Mouse (Mus musculus): ENCODE measurements around the gene Agbl4.
"Not testable (repeated sequence)": the region's sequence is repeated elsewhere in the genome, so short reads cannot be mapped to it uniquely, and the experiment has no call there.

Agbl4 gene

DNA sequence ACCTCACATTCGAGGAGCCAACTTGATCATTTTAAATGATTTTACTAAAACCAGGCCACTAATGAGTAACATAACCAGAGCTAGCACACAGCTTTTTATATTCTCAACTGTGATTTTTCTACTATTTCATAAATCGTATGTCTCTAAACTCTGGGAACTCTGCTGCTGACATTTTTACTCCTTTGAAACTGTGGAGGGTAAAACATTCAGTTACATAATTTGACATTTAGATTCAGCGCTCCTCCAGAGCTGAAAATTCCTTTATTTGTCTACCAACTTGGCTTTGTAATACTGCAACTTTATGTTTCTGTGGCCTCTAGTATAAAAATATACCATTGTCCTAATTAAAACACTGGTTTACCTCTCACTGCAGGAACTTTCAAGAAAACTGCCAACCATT is 523.6 kb downstream of the Agbl4 start:
- no peak for DNase-seq

DNA sequence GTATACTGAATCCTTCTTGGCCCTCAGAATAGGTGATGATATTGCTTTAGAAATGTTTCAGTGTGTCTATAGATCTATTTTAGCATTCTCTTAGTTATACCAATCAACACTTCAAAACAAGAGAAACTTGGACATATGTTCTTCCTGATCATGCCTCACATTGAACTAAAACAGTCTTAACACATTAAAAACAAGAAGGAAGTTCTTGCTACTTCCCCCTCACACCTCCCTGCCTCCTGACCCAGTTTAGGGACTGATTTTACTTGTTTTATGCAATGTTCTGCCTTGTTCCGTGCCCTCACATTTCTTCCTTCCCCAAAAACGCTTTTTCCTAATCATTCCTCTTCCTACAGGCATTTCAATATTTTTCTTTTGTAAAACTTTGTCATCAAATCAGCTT is 604.2 kb downstream of the Agbl4 start:
- DNase-seq: no peak

DNA sequence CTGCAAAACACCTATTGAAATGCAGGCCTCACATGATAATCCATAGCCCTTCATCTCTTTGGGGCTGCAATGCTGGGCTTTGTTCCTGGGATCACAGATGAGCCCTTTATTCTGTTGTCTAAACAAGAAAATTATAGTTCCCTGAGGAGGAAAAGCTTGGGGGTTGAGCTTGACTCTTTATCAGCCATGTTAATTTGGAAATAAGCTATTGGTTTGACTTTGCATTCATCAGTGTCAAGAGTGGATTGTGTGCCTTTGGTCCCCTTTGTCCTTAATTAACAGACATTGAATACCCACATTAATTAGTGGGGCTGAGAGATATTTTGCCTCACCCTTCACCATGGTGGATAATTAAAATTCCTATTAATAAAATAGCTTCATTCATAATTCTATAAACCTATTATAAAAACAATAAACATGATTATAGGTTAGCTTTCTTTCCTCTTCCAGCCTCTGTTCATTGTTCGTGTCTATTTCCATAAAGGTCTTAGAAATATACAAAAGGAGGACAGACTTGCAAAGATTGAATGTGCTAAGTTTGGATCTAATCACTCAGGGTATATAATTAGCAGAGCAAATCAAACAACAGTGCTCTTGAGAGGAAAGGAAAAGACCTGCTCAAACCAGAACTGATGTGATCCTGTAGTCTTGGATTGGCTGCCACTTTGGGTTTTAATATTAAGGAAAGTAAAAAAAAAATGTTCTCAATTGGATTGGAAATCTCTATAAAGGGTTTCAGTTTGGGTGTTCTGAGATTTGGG is 607.4 kb downstream of the Agbl4 start:
- no peak for DNase-seq

DNA sequence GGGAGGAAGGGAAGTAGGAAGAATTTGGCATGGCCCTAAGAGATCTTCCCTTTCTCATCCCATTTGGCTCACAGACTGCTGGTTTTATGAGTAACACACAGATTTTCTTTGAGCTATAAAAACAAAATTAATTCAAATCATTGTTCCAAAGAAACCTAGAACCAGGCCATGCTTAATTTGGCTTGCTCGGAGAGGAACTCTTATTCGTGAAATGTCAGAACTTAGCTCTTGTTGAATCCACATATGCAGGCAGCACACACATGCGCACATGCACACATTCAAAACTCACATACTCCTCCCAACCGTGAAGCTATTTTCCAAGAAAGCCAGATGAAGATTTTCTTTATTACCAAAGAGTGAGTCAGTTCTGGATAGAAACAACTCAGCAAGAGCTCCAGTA is 621.9 kb downstream of the Agbl4 start:
- DNase-seq: no peak

DNA sequence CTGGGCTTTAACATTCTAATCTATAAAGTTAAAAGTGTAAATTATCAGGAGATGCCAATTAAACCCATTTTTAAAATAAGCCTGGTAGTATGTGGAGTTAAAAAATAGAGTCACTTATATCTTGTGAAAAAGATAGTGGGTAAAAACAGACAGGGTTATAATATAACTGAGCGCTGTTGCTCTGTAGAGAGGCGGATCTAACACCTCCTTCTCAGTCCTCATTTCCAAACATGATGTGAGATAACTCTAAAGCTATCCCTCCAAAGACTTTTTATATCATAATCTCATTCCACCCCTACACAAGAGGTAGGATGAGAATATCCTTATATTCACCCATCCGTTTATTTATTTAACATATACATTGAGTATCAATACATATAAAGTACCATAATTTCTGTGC is 669.9 kb downstream of the Agbl4 start:
- DNase-seq: no peak

DNA sequence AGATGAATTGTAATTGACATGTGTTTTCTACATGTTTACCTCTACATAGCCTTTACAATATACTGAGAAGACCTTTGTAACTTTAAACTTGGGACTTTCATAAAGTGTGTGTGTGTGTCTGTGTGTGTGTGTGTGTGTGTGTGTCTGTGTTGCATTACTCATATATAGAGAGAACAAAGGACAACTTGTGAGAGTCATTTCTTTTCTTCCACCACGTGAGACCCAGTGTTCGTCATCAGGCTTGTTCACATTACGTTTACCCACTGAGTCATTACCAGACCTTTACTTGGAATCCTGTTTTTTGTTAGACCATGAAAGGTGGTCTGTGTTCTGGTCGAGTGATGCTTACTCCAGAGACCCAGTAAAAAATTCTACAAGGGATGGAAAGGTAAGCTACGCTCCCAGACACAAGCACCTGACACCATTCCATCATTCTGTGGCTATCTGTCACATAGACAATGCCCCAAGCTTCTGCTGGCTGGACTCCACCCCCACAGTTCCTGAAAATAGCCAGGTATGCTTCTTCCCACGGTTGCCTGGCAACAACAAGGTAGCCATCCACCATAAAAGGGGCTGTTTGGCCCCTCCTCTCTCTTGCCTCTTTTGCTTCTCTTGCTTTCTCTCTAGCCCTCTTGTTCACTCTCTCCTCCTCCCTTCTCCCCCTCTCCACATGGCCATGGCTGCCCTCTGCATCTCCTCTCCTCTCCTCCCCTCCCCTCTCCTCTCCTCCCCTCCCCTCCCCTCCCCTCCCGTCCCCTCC is 676.5 kb downstream of the Agbl4 start:
- DNase-seq: peak; percentile 9 to 12

DNA sequence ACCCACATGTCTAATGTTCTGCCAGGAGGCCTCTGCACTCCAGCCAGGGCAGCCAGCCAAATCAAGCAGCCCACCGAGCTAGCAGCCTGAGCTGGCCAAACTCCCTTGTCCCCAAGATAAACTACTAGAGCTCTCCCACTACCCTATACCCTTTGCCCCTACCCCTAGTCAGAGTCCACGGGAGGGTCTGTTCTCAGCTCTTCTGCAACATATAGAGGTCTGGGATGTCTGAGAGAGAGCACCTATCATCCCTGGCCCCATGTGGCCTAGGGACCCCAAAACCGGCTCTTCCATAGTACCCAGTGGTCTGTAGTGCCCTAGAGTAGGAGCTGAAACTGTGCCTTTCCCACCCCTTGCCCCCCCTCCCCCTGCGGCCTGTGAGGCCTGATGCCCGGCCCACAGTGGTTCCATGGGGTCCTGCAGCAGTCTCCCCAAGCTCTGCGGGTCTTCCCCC is 677.3 kb downstream of the Agbl4 start:
- peak; percentile 70 to 79 for DNase-seq

DNA sequence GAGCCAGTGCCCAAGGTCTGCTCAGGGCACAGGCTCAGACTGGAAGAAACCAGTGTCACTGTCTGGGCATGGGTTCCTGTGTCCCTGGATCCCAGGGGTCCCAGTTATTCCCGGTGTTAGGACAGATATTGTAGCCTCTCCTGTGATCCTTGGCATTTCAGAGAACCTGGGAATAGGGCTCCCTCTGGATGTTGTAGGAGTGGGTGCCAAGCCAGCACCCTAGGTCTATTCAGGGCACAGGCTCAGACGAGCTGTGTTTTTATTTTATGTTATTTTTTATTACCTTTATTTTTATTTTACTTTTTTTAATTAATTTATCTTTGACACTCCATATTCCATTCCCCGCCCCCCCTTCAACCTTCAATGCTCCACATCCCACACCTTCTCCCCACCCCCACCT is 680.3 kb downstream of the Agbl4 start:
- DNase-seq: no peak

DNA sequence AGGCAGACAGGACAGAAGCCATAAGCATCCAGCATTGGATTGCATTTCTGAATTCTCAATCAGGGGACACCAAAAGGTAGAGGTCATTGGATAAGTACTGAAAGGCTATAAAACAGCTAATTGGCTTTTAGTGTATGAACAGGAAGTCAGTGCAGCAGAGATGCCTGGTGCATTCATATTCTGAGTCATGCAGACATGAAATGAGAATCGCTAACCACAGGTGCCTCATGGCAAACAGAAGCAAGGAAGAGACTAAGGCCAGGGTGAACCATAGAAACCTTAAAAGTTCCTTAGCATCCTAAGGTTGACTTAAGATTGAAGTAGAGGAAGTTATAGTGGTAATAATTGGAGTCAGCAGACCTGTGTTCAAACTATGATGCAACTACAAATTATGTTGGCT is 687.9 kb downstream of the Agbl4 start:
- no peak for DNase-seq

DNA sequence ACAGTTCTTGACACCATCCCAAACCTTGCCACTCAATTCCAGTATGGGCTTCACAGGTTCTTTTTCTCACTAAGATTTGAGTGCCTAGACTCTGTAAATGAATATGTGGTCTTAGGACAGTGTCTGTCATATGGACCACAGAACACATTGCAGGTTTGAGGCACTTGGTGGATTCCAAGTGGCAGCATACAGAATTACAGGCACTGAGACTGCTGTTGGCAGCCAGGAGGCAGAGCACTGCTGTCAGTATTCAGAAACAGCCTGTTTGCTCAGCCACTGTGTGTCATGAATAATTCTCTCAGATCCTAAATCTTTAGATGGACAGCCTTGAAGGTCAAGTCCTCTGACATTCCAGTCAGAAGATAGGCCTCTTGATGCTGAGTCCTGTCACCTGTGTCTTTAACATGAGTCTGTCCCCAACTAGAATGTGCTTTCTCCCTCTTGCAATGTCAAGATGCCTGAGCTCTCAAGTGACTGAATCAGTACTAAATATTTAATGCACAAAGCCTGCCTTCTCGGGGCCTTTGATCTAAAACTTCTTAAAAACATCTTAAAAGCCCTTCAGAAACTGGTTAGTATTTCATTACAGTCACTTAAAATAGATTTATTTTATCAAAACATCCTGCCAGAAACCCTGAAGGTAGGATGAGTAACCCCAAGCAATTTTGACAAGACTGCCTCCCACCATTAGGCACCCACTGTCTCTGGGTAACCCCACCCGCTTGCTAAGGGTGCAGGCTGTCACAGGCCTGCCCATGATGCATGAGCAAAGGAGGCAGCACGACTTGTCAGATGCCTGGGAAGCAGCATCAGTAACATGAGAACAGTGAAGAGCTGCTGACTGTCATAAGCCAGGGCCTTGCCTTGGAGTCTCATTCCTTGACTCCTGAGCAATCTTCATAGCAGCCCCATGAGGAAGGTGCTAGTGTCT is 739.0 kb downstream of the Agbl4 start:
- DNase-seq: peak in 1 of 2 experiments; percentile 5

DNA sequence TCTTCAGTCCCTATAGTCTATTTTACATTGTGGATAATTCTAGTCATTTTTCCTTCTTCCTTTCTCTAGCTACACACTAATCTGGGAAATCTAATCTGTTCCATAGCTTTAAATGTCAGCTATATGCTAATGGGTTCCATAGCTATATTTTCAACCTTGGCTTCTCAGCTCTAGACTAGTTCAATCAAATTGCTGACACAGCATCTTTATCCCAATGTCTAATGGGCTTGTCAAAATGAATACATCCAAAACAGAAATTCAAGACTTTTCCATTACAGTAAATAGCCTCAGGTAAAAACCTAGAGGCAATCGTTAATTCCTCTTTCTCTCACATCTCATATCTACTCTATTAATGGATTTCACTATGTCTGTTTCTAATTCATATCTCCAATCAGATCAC is 750.3 kb downstream of the Agbl4 start:
- DNase-seq: no peak

DNA sequence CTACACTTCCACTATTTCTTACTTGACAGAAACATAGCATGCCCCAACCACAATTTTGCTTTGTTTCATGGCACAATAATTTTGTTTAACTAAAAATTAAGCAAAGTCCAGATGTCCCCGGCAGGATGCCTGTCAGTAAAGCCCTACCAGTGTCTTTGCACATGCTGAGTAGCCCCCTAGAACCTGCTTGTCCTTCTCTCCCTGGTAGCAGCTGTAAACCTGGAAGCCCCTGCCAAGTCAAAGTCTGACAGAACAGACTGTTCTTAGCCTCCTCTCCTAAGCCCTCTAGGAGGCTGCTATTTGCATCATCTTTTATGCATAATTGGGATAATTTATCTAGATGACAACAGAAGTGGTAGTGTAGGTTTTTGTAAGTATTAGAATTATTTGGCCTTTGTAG is 758.4 kb downstream of the Agbl4 start:
- peak; percentile 44 to 58 for DNase-seq

DNA sequence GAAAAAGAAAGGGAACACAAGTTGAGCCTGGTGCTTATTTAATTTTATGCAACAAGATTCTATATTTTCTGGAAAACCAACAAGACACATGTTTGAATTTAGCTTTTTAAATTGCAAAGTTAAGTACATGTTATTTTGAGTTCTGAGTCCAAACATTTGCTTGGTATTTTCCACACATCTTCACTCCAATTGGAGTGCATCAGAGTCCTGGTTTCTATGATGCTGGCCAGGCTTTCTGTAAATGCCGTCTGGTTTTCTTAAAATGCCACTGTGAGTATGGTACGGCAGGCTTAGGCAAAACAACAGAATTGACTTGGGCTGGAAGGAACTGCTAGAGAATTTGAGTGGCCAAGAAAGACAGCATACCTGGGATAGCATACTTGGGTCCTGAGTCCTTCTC is 784.0 kb downstream of the Agbl4 start:
- no peak for DNase-seq

DNA sequence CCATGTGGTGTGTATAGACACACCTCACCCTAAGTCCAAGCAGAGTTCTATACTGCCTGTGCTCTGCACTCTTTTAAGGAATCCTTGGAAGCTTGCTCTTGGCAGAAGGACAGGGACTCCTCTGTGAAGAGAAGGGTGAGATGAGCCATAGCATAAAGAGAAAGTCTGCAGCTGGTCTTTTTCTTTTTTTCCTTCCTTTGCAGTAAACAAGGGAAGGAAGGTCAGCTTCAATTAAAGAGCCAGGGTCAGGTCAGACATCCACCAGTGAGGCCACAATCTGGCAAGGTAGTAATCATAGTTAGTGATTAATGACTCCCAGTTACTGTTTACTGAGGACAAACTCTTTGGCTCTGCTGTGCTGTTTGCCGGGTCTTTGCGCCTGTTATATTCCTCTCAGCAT is 802.6 kb downstream of the Agbl4 start:
- no peak for DNase-seq

DNA sequence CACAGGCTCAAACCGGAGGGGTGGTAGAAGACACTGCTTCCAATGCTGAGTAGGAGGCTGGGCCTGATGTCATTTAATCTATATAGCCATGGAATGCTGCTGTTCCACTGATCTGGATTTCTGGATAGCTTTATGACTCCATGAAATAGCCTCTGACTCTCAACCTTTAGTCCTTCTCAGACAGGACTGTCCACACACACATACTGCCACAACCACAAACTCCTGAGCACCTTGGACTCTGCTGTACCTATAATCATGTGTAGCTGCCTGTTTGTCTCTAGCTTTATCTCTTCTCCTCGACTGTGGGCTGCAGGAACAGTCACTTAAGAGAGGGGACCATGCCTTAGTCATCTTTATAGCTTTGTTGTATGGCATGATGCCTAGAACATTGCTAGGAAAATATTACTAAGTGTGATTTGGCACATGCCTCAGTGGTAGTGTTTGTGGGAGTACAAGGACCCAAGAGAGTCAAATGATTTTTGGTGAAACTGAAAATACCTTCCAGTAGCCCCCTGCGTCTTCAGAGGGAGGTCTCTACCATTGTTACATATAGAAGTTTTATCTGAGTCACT is 817.8 kb downstream of the Agbl4 start:
- no peak for DNase-seq

DNA sequence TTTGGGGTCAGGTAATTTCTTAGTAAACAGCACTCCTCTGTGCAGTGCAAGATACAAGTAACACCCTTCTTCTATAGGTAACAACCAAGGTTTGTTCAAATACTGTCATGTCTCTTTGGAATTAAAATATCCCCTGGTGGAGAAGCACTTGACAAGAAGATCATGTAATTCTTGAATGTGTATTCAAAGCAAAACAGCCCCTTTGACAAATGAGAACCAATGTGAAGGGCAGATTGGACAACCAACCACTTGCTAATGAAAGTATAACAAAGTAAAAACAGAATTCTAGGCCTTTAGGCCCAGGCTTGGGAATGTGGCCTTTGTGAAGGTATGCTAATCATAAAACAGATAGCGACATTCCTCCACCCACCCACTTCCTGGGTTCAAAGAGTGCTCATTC is 821.6 kb downstream of the Agbl4 start:
- DNase-seq: not testable (repeated sequence)

DNA sequence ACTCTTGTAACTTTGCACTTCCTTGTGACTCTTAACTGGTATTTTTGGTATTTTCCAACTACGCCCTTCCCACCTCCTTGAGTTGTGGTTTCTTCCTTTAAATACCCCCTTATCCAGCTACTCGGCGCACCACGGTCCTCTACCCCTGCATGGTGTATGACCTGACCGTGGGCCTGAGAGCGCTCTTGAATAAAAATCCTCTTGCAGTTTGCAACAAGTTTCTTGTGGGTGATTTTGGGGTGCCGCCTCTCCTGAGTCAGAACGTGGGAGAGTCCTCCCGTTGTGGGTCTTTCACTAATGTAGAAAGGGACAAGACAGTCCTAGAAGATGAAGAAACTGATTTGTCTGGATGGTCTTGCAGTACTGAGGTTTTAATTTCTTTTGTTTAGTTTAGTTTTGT is 822.1 kb downstream of the Agbl4 start:
- DNase-seq: not testable (repeated sequence)

DNA sequence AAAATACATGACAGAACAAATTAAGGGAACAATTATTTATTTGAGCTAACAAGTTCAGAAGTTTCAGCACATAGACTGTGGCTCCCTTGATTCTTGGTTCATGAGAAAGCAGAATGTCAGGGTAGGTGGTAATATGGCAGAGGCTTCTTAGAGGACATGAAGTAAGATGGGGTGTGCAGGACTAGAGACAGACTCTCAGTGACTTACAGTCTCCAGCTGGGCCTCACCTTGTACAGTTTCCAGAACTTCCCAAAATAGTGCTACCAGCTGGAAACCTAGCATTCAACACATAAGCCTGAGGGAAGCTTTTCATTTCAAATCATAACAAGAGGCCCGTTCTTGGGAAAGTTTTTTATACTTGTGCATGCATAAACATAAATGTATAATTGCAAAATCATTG is 836.4 kb downstream of the Agbl4 start:
- DNase-seq: no peak

DNA sequence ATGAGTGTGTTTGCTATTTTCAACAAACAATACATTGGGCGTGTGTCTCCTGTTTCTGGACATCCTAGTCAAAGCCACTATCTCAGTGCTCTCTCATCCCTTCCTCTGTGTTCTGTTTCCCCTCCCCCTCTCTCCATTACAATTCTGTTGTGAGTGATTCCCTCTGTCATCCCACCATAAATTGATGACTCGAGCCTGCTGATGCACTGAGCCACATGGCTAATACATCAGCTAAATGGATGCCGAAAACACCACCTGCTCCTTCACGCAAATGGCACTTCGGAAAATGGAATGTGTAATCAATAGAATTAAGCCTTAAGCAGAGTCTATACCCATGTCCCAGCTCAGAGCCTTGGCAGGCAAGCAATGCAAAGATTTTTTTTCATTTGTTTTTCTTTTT is 854.5 kb downstream of the Agbl4 start:
- DNase-seq: no peak

DNA sequence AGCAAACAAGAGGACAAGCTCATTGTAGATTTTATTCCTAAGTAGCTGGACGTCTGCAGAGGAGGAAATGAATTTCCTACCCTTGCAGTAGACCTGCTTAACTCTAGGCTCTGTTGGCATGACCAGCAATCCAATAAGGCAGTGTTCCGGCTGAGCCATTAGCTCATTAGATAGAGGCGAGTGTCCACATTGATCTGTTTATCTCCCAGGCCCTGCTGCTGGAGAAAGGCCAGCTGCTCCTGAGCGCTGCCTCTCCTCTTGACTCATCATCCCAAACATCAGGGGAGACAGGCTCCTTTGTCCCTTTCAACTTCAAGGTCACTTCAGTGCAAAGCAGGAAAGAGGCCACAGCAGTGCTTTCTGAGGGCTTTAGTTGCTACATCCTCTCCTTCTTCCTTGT is 858.0 kb downstream of the Agbl4 start:
- DNase-seq: peak in 1 of 2 experiments; percentile 7

DNA sequence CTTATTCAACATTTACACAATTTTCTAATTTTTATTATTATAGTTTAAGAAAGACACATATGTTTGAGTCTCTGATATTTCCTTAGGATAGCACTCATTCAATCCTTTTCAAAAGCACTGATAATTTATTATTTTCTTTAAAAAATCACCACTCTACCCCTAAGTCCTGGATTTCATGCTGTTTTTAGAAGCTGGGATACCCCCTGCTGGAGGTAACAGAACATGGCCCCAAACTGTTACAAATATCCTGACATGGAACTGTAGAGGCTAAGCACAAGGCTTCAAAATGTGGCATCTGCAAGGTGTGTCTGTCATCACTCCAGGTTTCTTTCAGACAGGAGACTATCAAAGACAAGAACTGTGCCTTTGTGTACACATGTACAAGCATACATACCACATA is 859.5 kb downstream of the Agbl4 start:
- no peak for DNase-seq

DNA sequence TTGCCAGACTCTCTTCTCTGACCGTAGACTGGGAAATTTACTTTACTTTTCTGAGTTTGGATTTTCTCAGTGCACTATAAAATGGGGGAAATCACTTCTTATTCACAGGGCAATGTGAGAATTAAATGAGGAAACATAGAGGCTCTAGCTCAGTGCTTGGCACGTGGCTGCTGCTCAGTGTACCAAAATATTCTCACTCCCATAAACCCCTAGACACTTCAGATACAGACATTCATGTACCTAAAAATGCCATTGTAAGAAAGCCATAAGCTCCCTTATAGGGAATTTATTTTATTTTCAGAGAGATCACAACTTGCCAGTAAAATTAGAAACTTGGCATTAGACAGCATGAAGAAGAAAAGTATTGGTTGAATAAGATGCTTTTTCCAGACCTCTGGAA is 883.5 kb downstream of the Agbl4 start:
- no peak for DNase-seq

DNA sequence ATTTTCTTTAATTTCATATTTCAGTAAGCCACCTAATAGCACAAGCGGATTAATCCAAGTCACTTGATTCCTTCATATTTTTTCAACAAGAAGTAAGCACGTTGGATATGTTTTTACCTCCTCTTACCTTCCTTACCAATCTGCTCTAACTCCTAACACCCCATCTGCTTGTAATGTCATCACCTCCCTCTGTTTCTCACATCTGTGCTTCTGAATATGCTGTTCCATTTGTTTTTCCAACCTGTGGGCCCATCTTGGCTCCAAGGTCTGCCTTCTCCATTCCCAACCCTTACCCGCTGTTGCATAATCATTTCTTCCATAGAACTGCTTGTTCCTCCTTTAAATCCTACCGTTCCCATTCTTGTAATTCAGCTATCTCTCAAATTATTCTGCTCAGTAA is 884.4 kb downstream of the Agbl4 start:
- no peak for DNase-seq
